Mouse (Mus musculus) cerebral cortex, adult 2 months (tissue): Measurements from ENCODE around the gene Eci3.

Experiments
- WGBS: fragments of 180-500 bp; shearing (Covaris S2); methylation state at CpG from one replicate; pipeline ENCODE4 v1.1.7; 2018; 5-methylcytosine and 5-hydroxymethylcytosine counted together

The Eci3 gene

GRCm38 (mm10) chr13:34916520-34917167 is 47.0 kb downstream of the Eci3 start:
- 43% methylated on average over 37 of the region's 37 CpGs for WGBS

- WGBS = 67% methylated on average over 9 of the region's 9 CpGs
These were observed 49.0 kb downstream of the Eci3 start for GRCm38 (mm10) chr13:34914614-34915013.
